Comparison of ENCODE assay signal across 9 mouse cellular contexts in genomic region chrX:140537662-140538061, GRCm38 (mm10).
DNase-seq lines count a peak whose midpoint lies in the region; ATAC-seq lines count a peak whose summit lies in the region.
"Had no signal": no experiment of that assay in that cellular context is flagged by ENCODE, and none has a peak within 500 bp of the region (broad histone marks: within the 10 kb centered on the region; RNA-seq: fewer than 3 reads in every experiment).

No protein-coding gene starts in this region.

- H3K36me3 ChIP-seq in midbrain, embryonic 10.5 days = peaks cover 11% of the 10 kb centered on the region
- H3K36me3 ChIP-seq: embryonic facial prominence, embryonic 15.5 days had no signal

- peak; percentile 4 for DNase-seq in embryo, embryonic 11 days
- no peak for DNase-seq in embryo, embryonic 10 days (ENCODE audit: low spot score)
- DNase-seq in adipocyte (ENCODE audit: low spot score) = peak; percentile 55
- peak; percentile 62 for DNase-seq in heart, postnatal 25 days (ENCODE audit: low spot score)
- DNase-seq in frontal cortex, postnatal 25 days (ENCODE audit: low spot score in 2 of 2) = no peak
- DNase-seq in midbrain, embryonic 10.5 days (ENCODE audit: low spot score) = no peak
- no peak for DNase-seq in left cerebral cortex, adult 11 months (ENCODE audit: low spot score)

- H3K4me3 ChIP-seq in midbrain, embryonic 10.5 days = no peak overlapping the region
- H3K4me3 ChIP-seq: embryonic facial prominence, embryonic 15.5 days had no signal

- ATAC-seq in megakaryocyte-erythroid progenitor cell, adult 5-6 weeks (replicated peaks; ENCODE audit: low FRiP score, low TSS enrichment, poor library complexity, severe bottlenecking) = peak; percentile 87

- H3K27me3 ChIP-seq in midbrain, embryonic 10.5 days (ENCODE audit: low read depth, poor library complexity, severe bottlenecking) = peaks cover 96% of the 10 kb centered on the region
- H3K27me3 ChIP-seq: embryonic facial prominence, embryonic 15.5 days had no signal

- intact Hi-C loops in heart, postnatal 25 days (cut with DNase I) = no loop called here

- H3K4me1 ChIP-seq in midbrain, embryonic 10.5 days = peaks cover 17% of the 10 kb centered on the region
- H3K4me1 ChIP-seq: embryonic facial prominence, embryonic 15.5 days had no signal

- WGBS in midbrain, embryonic 10.5 days = 43% methylated on average over 6 of the region's 6 CpGs

- no peak overlapping the region for H3K27ac ChIP-seq in midbrain, embryonic 10.5 days (replicated peaks)
- H3K27ac ChIP-seq: embryonic facial prominence, embryonic 15.5 days had no signal

- H3K9me3 ChIP-seq in midbrain, embryonic 10.5 days (replicated peaks) = no peaks in the 10 kb centered on the region
- H3K9me3 ChIP-seq: embryonic facial prominence, embryonic 15.5 days had no signal

Comparison
In these comparisons a context has a peak if more than half of its experiments do, and no peak if none do; other contexts are left out.
1. DNase-seq: peak in embryo, embryonic 11 days (single experiment), adipocyte (single experiment) and heart, postnatal 25 days (single experiment); none in embryo, embryonic 10 days (single experiment), frontal cortex, postnatal 25 days (0 of 2), midbrain, embryonic 10.5 days (single experiment) and left cerebral cortex, adult 11 months (single experiment).